ENCODE assay signal across 15 mouse cellular contexts in genomic region chr11:78801094-78801493, GRCm38 (mm10).
"Had no signal": no experiment of that assay in that cellular context is flagged by ENCODE, and none has a peak within 500 bp of the region (broad histone marks: within the 10 kb centered on the region; RNA-seq: fewer than 3 reads in every experiment).

No protein-coding gene starts in this region.

- H3K36me3 ChIP-seq: kidney, embryonic 15.5 days; limb, embryonic 13.5 days; midbrain, embryonic 12.5 days; neural tube, embryonic 13.5 days had no signal

- H3K27ac ChIP-seq: kidney, embryonic 15.5 days; limb, embryonic 13.5 days; midbrain, embryonic 12.5 days; neural tube, embryonic 13.5 days had no signal

- H3K9ac ChIP-seq: kidney, embryonic 15.5 days; limb, embryonic 13.5 days; midbrain, embryonic 12.5 days; neural tube, embryonic 13.5 days had no signal

- H3K9me3 ChIP-seq: kidney, embryonic 15.5 days; limb, embryonic 13.5 days; midbrain, embryonic 12.5 days; neural tube, embryonic 13.5 days had no signal

- H3K27me3 ChIP-seq: kidney, embryonic 15.5 days; limb, embryonic 13.5 days; neural tube, embryonic 13.5 days had no signal

- ATAC-seq: lung, postnatal 0 days; midbrain, embryonic 16.5 days had no signal

- H3K4me2 ChIP-seq: kidney, embryonic 15.5 days; limb, embryonic 13.5 days; midbrain, embryonic 12.5 days; neural tube, embryonic 13.5 days had no signal

- H3K4me3 ChIP-seq: kidney, embryonic 15.5 days; limb, embryonic 13.5 days; megakaryocyte, embryonic 14.5 days; midbrain, embryonic 12.5 days; neural tube, embryonic 13.5 days had no signal

- DNase-seq: kidney, adult 11 months; kidney, postnatal 14 days; left cerebral cortex, postnatal 4 days; lung, adult 18-20 months; lung, postnatal 4 days; retina, postnatal 1 day; right cerebral cortex, postnatal 4 days; thymus, postnatal 14 days had no signal
